Mouse (Mus musculus): ENCODE results near the gene Fbxw28.
"Not testable (repeated sequence)": the region's sequence is repeated elsewhere in the genome, so short reads cannot be mapped to it uniquely, and the experiment has no call there.

The Fbxw28 gene

GRCm38 (mm10) chr9:109339559-109339958 lies at the start of gene Fbxw28:
Gene Fbxw28, minus strand, starts transcription at chr9:109339659.
- not testable (repeated sequence) for DNase-seq (ENCODE audit: low read depth, low spot score)

GRCm38 (mm10) chr9:109287576-109287975 lies 51.9 kb downstream of the Fbxw28 start, which contains the start of gene Fbxw14:
Gene Fbxw14, minus strand, starts transcription at chr9:109287676.
- H3K36me3 ChIP-seq (ENCODE audit: control insufficient read depth, insufficient read depth, low read length, poor library complexity, severe bottlenecking); DNase-seq (ENCODE audit: low read depth, low spot score); H3K27me3 ChIP-seq (ENCODE audit: control insufficient read depth, insufficient read depth, low read length, poor library complexity, severe bottlenecking): not testable (repeated sequence)

More at GRCm38 (mm10) chr9:109339559-109339958, at the start of gene Fbxw28:
- not testable (repeated sequence) for H3K36me3 ChIP-seq (ENCODE audit: control insufficient read depth, insufficient read depth, low read length, poor library complexity, severe bottlenecking); H3K27me3 ChIP-seq (ENCODE audit: control insufficient read depth, insufficient read depth, low read length, poor library complexity, severe bottlenecking)

All from splenic B cell, adult 2 months (primary cell).